Mouse (Mus musculus): ENCODE data around the gene Erc2.

Erc2 gene

GRCm38 (mm10) chr14:27945276-27945675, 323.0 kb downstream of the Erc2 start:
- DNase-seq (ENCODE audit: low spot score): no peak

GRCm38 (mm10) chr14:27946211-27946610, 324.0 kb downstream of the Erc2 start:
- DNase-seq (ENCODE audit: low spot score): no peak

GRCm38 (mm10) chr14:27948391-27948790, 326.2 kb downstream of the Erc2 start:
- no peak for DNase-seq (ENCODE audit: low spot score)

GRCm38 (mm10) chr14:27953814-27954213, 331.6 kb downstream of the Erc2 start:
- no peak for DNase-seq (ENCODE audit: low spot score)

- DNase-seq (ENCODE audit: low spot score): no peak
Observed at GRCm38 (mm10) chr14:27956801-27957200, 334.6 kb downstream of the Erc2 start.

GRCm38 (mm10) chr14:27973701-27974100, 351.5 kb downstream of the Erc2 start:
- no peak for DNase-seq (ENCODE audit: low spot score)

GRCm38 (mm10) chr14:27975661-27976060, 353.4 kb downstream of the Erc2 start:
- peak; percentile 65 for DNase-seq (ENCODE audit: low spot score)

GRCm38 (mm10) chr14:27984758-27985157, 362.5 kb downstream of the Erc2 start:
- peak; percentile 47 for DNase-seq (ENCODE audit: low spot score)

- no peak for DNase-seq (ENCODE audit: low spot score)
Observed at GRCm38 (mm10) chr14:27985201-27985600, 363.0 kb downstream of the Erc2 start.

GRCm38 (mm10) chr14:27987422-27987821, 365.2 kb downstream of the Erc2 start:
- peak; percentile 47 for DNase-seq (ENCODE audit: low spot score)

- no peak for DNase-seq (ENCODE audit: low spot score)
Observed at GRCm38 (mm10) chr14:27998551-27998950, 376.3 kb downstream of the Erc2 start.

GRCm38 (mm10) chr14:28004023-28004422, 381.8 kb downstream of the Erc2 start:
- peak; percentile 21 for DNase-seq (ENCODE audit: low spot score)

- DNase-seq (ENCODE audit: low spot score): peak; percentile 26
Observed at GRCm38 (mm10) chr14:28010536-28011280, 388.5 kb downstream of the Erc2 start.

- DNase-seq (ENCODE audit: low spot score): no peak
Observed at GRCm38 (mm10) chr14:28023199-28023598, 401.0 kb downstream of the Erc2 start.

GRCm38 (mm10) chr14:28030870-28031269, 408.6 kb downstream of the Erc2 start:
- DNase-seq (ENCODE audit: low spot score): peak; percentile 23

- no peak for DNase-seq (ENCODE audit: low spot score)
Observed at GRCm38 (mm10) chr14:28035013-28035412, 412.8 kb downstream of the Erc2 start.

- DNase-seq (ENCODE audit: low spot score): no peak
Observed at GRCm38 (mm10) chr14:28043095-28043494, 420.9 kb downstream of the Erc2 start.

- no peak for DNase-seq (ENCODE audit: low spot score)
Observed at GRCm38 (mm10) chr14:28051646-28052045, 429.4 kb downstream of the Erc2 start.

GRCm38 (mm10) chr14:28057159-28057884, 435.1 kb downstream of the Erc2 start:
- DNase-seq (ENCODE audit: low spot score): no peak

GRCm38 (mm10) chr14:28057885-28058860, 435.9 kb downstream of the Erc2 start:
- peak; percentile 36 for DNase-seq (ENCODE audit: low spot score)

- no peak for DNase-seq (ENCODE audit: low spot score)
Observed at GRCm38 (mm10) chr14:28060891-28061290, 438.7 kb downstream of the Erc2 start.

Data from layer of hippocampus, adult 11-12 months (tissue).